15 mouse cellular contexts compared by ENCODE assay signal in genomic region chr4:82946721-82947120, GRCm38 (mm10).
DNase-seq lines count a peak whose midpoint lies in the region; ATAC-seq and TF ChIP-seq lines count a peak whose summit lies in the region.
"Had no signal": no experiment of that assay in that cellular context is flagged by ENCODE, and none has a peak within 500 bp of the region (broad histone marks: within the 10 kb centered on the region; RNA-seq: fewer than 3 reads in every experiment).

No protein-coding gene starts in this region.

- H3K27ac ChIP-seq in neural tube, embryonic 13.5 days (replicated peaks): peak overlapping the region; percentile 84
- peak overlapping the region; percentile 48; the same call in 1 of the 2 replicates for H3K27ac ChIP-seq in hindbrain, embryonic 16.5 days (ENCODE audit: low read depth, low read length)
- no peak overlapping the region for H3K27ac ChIP-seq in kidney, adult 2 months (ENCODE audit: insufficient read depth, low read depth, low read length)
- H3K27ac ChIP-seq: heart, adult 2 months; liver, embryonic 12.5 days; neural tube, embryonic 12.5 days had no signal

- H3K4me1 ChIP-seq in neural tube, embryonic 13.5 days (replicated peaks): peaks cover 24% of the 10 kb centered on the region
- peaks cover 12% of the 10 kb centered on the region for H3K4me1 ChIP-seq in hindbrain, embryonic 16.5 days (ENCODE audit: control insufficient read depth, insufficient read depth, low read depth, low read length)
- no peaks in the 10 kb centered on the region for H3K4me1 ChIP-seq in kidney, adult 2 months (ENCODE audit: control insufficient read depth, insufficient read depth, low read length)
- H3K4me1 ChIP-seq: liver, embryonic 12.5 days had no signal

- no peaks in the 10 kb centered on the region for H3K36me3 ChIP-seq in neural tube, embryonic 13.5 days
- no peaks in the 10 kb centered on the region for H3K36me3 ChIP-seq in hindbrain, embryonic 16.5 days (ENCODE audit: control insufficient read depth, insufficient read depth, low read length)
- H3K36me3 ChIP-seq in kidney, adult 2 months (ENCODE audit: control insufficient read depth, insufficient read depth, low read length): no peaks in the 10 kb centered on the region
- H3K36me3 ChIP-seq: liver, embryonic 12.5 days; neural tube, embryonic 12.5 days had no signal

- intact Hi-C loops in heart, postnatal 36 days (cut with DNase I): no loop called here

- ATAC-seq in neural tube, embryonic 13.5 days (ENCODE audit: low read depth): no peak
- ATAC-seq in hindbrain, embryonic 16.5 days: no peak
- ATAC-seq: liver, embryonic 12.5 days; lung, postnatal 0 days had no signal

- WGBS in neural tube, embryonic 13.5 days: 47% methylated on average over 8 of the region's 8 CpGs
- 40% methylated on average over 8 of the region's 8 CpGs for WGBS in hindbrain, embryonic 16.5 days
- WGBS in kidney, adult 2 months: 93% methylated on average over 8 of the region's 8 CpGs

- TF ChIP-seq CTCF in kidney, adult 2 months (conservative IDR thresholded peaks at IDR 0.05; ENCODE audit: insufficient read depth, insufficient read length, low read depth, low read length): no peak

- peak; percentile 24 for DNase-seq in heart, adult 11 months
- no peak for DNase-seq in heart, postnatal 36 days
- no peak for DNase-seq in neural tube, embryonic 10.5 days (ENCODE audit: extremely low spot score, low spot score)
- DNase-seq in kidney, adult 2 months: no peak
- no peak for DNase-seq in urinary bladder, postnatal 10 days (ENCODE audit: low spot score)
- DNase-seq: adrenal gland, postnatal 25 days; heart, adult 2 months; heart, postnatal 10 days; kidney, adult 11 months; kidney, postnatal 36 days had no signal

- no peak overlapping the region for H3K4me2 ChIP-seq in neural tube, embryonic 13.5 days
- H3K4me2 ChIP-seq in hindbrain, embryonic 16.5 days (ENCODE audit: low read length): 0 out of 2 replicates have a peak overlapping the region, but pooled peaks have one; percentile 5
- H3K4me2 ChIP-seq: liver, embryonic 12.5 days had no signal

- no peak overlapping the region for H3K4me3 ChIP-seq in neural tube, embryonic 13.5 days
- no peak overlapping the region for H3K4me3 ChIP-seq in hindbrain, embryonic 16.5 days (ENCODE audit: low read length)
- H3K4me3 ChIP-seq in kidney, adult 2 months (ENCODE audit: insufficient read depth, low read depth, low read length): no peak overlapping the region
- H3K4me3 ChIP-seq: heart, adult 2 months; liver, embryonic 12.5 days; neural tube, embryonic 12.5 days had no signal

- TF ChIP-seq POLR2A in kidney, adult 2 months (IDR thresholded peaks at IDR 0.05; ENCODE audit: low read depth, low read length): no peak

- no peaks in the 10 kb centered on the region for H3K27me3 ChIP-seq in neural tube, embryonic 13.5 days
- no peaks in the 10 kb centered on the region for H3K27me3 ChIP-seq in hindbrain, embryonic 16.5 days (replicated peaks; ENCODE audit: control insufficient read depth, insufficient read depth, low read length)
- H3K27me3 ChIP-seq in kidney, adult 2 months (replicated peaks; ENCODE audit: control insufficient read depth, insufficient read depth, low read length): no peaks in the 10 kb centered on the region
- H3K27me3 ChIP-seq: liver, embryonic 12.5 days; neural tube, embryonic 12.5 days had no signal

- H3K9me3 ChIP-seq in neural tube, embryonic 13.5 days: no peaks in the 10 kb centered on the region
- H3K9me3 ChIP-seq in hindbrain, embryonic 16.5 days (ENCODE audit: control insufficient read depth, low read length): no peaks in the 10 kb centered on the region
- H3K9me3 ChIP-seq: liver, embryonic 12.5 days; neural tube, embryonic 12.5 days had no signal

- no peak overlapping the region for H3K9ac ChIP-seq in neural tube, embryonic 13.5 days
- H3K9ac ChIP-seq in hindbrain, embryonic 16.5 days (ENCODE audit: low read depth, low read length): no peak overlapping the region
- H3K9ac ChIP-seq: liver, embryonic 12.5 days; neural tube, embryonic 12.5 days had no signal
